Mouse (Mus musculus) spleen, adult 18-20 months (tissue): Measurements from ENCODE around the gene Hdac4.
A peak's percentile ranks its signal among the peaks of the same experiment; 100 is the strongest.

Experiments
- DNase-seq, 2 experiments: peaks; one replicate each; pipeline ENCODE4 v3.0.0; 2022; ENCODE audit warnings: mixed read lengths in 2 of 2

The Hdac4 gene

DNA sequence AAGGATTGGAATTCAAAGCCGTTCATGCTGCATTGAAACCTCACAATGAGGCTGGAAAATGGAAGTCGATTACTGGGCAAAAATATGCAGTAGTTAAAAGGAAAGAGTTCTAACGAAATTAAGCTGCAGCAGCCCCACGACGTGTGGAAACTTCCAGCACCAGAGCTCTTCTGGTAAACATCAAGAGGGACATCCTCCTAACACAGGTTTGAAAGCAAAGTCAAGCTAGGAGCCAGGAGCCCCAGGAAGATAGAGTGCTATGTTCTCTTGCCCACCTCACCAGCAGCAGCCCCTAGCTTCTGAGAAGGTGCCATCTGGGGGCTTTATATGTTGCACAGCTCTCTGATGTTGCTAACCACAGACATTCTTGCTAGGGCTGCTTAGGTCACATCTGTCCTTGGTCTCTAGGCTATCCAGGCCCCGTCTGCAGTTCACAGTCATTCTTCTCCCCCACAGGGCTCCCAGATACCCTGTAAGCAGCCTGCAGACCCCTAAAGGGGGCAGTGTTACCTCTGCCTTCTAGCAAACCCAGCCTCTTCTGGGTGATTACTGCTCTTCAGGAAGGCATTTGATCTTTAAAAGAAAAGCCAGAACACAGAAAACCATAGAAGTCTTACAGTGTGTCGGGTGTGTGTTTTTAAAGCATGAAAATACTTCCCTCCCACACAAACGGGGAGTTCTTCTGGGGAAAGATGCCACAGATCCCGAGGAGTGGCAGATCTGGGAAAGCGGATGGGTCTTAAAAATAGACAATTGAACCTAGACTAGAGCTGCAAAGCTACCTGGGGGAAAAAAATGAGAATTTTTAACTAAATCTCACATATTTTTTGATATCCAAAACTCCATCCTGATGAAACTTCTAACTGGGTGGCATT is 17.2 kb downstream of the Hdac4 start:
- DNase-seq: no peak

DNA sequence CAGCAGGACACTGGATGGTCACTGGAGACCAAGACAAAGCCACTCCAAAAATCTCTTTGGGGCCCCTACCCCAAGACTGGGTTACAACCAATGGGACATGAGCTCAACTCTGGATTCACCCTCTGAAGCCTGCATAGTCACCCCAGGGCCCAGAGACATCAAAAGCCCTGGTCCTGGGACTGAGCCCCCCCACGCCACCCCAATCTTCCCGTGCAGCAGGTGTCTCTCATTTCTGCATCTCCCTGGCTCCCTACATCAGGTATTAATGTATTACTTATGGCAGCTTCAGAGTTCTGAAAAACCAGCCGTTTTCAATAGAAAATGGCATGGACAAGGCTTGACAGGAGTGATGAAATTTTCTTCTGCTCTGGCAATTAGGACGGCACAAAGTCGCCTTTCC is 17.9 kb downstream of the Hdac4 start:
- DNase-seq: no peak

DNA sequence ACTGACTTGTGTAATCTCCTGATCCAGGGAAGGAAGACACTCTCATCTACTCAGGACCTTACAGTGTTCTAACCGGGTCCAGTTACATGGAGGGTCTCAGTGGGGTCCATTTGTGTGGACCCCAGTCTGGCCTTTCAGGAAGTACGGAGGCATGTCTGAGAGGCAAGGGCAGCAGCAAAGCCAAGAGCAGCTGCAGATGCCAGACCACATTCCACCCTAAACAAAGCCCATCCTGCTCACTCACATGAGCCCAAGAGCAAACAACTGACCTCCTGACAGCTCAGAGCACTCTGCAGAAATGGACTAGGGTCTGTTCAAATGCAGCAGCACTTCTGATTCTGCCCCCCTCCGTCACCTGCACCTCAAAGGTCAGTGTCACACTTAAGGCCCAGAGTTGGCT is 18.3 kb downstream of the Hdac4 start:
- no peak for DNase-seq

DNA sequence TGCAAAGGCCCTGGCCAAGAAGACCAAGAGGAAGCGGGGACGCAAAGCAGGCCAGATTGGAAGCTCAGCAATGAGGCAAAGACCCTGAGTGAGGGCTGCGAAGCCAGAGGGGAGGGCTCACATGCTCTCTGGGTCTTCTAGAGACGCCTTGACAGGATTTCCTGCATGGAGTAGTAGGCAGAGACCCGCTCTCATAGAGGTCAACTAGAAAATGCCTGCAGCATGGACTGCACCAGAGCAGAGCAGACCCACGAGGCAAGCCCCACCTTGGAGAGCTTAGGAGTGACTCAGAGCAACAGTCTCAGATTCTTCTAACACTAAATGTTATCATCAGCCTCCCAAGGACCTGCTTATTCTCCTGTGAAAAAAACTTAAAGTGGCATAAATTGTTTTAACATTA is 20.2 kb downstream of the Hdac4 start:
- DNase-seq: no peak

DNA sequence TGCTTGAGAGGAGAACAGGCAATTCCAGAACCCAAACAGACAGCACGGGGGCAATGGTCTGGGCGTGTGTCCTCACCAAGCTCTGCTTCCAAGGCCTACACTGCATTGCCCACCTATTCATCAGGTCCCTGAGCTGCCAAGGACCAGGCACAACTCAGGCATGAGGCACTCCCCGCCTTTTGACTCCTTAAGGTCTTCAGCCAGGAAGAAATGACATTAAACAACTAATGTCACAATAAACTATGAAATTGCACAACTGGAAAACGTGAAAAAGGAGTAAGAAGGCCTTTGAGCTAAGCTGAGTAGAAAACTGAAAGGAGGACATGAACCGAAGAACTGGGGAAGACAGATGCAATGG is 20.6 kb downstream of the Hdac4 start:
- no peak for DNase-seq

DNA sequence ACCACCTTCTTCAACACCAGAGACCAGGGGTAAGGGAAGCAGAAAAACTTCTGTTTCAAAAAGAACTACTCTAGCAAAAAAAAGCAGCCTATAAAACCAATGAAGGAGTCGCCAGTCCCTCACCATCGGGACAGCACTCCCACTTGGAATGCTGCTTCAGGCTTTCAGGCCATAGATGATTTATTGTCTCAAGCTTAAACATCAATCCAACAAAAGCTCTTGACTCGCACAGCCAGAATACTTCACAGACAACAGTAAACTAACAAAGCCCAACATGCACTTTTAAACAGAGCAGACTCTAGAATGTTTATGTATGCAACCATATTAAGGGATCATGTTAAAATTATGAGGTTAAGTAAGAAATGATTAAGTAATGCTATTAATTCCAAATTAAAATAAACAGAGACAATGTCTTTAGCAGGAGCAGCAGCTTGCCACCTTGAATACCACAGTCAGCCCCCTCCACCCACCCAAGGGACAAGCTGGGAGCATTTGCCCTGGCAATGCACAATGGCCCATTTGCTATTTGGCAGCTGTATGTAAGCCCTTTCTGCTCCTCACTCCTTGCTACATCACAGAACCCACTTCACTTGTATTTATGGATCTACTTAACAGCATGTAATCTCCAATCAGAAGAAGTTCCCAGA is 21.1 kb downstream of the Hdac4 start:
- no peak for DNase-seq

DNA sequence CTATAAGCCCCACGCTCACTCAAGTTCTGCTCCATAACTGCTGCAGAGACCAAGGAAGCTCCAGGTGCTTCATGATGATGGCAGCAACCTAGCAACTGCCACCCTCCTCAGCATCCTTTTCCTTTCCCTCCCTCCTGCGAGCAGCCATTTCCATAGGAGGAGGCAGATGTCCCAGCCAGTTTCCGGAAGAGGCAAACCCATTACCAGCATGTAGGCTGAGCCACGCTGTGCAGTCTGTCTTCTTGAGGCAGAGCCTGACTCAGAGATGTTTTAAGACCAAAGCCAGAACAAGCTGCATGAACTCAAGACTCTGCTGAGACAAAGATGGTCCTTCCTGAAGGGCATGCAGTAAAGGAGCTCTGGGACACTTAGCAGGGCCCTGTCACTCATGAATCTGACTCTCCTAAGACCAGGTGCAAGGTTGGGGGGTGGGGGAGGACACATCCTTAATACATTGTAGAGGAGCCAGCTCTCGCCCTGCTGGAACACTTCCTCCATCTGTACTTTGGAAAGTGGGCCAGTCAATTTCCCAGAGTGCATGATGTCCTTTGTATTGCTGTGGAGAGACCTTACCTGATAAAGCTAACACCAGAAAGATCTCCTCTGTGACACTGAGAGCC is 24.8 kb downstream of the Hdac4 start:
- DNase-seq: no peak

DNA sequence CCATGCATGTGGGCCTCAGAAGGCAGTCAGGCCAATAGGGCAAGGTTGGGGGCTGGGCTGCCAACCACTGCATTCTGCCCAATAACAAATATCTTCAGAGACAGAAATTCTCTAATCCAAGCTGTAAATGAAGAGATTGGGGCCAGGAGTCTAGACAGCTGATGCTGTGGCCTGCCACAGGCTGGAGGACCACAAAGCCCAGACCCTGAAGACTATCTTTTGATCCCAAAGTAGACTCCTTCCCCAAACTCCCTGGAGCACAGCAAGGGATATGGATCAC is 25.8 kb downstream of the Hdac4 start:
- no peak for DNase-seq

DNA sequence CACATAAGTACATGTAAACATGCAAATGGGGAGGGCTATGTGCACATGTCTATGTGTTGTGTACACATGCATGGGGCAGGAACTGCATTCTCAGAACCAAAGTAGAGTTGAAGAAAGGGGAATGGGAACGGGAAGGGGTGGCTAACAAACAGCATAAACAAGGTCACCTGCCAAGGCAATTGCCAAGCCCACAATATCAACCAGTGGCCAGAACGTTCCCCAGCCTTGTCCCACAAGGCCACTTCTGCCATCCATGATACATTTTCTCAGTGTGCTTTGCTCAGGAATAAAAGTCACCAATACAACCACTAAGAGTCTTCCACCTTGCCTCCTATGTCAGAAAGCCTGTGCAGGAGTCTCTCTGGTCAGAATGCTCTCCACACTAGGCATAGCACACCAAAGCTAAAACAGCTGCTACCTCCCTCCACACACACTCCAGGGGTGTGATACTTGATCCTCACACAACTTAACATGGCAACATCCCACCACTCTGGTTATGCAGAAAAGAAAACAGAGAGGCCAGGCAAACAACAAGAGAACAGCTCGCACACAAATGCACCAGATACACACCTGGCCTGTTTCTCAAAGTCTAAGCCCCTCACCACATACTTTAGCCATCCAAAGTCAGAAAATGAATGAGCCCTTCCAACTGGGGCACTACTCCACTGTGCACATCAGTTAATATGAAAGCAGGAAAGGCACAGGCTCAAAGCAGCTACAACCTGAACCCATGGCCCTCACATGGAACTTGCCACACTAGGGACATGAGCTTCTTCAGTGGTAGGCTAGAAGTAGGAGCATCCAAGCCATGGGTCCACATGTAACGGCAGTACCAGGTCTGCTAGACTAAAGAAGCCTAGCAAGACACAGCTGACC is 26.4 kb downstream of the Hdac4 start:
- DNase-seq: no peak

DNA sequence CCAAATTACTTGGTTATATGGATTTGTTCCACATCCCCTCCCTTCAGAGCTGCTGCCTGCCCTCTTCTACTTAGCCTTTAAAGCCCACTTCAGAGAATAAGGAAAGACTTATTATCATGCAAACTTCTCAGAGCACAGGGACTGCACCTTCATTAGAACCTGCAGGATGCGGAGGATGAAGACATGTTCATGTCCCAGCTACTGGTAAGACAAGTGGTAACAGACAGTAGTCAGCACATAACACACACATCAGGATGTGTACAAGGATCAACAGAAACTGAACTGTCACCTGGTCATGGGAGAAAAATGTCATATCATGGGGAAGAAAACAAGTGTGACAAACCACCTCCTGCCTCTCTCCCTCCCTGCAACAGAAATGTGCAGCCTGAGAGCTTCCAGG is 31.6 kb downstream of the Hdac4 start:
- no peak for DNase-seq

DNA sequence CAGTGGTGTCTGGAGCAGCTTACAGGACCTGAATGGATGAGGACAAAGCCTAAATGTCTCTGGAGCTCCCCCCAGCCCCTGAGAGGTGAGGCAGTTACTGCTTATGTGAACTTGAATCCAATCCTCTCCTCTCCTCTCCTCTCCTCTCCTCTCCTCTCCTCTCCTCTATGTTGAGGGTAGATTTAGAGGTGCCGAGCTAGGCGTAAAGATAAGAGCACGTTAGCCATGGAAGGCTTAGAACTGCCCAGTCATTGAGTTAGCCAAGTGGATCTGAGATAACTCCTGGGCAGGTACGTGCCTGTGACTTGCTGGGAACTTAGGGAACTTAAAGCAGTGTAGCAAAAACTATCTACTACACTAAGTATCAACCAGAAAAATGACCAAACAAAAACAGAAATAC is 35.7 kb downstream of the Hdac4 start:
- DNase-seq: no peak

DNA sequence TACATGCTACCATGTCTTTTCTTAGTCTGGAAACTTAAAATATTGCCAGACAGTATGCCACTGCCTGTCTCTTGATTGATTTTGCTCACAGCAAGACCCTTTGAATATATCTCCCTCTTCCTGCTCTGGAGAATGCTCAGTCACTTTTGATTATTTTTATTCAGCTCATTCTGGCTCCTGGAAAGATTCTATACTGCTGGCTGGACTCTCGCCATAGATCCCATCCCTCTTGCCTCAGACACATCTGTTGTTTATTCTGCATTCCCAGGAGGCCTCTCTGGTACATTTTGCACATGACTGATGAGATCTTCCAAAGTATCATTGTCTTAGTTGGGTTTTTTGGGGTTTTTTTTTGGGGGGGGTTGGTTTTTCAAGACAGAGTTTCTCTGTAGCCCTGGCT is 45.3 kb downstream of the Hdac4 start:
- no peak for DNase-seq

DNA sequence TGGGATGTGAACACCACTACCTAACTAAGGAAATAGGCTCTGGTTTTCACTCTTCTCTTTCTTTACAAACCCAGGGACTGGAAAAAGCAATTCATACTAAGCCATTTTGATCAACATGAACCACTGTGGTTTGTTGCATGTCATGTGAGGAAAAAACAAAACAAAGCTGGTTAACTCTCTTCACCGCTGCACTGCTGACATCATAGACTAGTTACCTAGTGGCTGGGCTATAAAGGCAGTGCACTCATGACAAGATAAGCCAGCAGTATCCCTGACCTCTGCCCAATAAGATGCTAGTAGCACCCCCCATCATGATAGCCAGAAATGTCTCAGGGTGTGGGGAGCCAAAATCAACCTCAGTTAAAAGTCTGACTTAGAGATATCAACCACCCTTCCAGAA is 47.0 kb downstream of the Hdac4 start:
- DNase-seq: no peak

DNA sequence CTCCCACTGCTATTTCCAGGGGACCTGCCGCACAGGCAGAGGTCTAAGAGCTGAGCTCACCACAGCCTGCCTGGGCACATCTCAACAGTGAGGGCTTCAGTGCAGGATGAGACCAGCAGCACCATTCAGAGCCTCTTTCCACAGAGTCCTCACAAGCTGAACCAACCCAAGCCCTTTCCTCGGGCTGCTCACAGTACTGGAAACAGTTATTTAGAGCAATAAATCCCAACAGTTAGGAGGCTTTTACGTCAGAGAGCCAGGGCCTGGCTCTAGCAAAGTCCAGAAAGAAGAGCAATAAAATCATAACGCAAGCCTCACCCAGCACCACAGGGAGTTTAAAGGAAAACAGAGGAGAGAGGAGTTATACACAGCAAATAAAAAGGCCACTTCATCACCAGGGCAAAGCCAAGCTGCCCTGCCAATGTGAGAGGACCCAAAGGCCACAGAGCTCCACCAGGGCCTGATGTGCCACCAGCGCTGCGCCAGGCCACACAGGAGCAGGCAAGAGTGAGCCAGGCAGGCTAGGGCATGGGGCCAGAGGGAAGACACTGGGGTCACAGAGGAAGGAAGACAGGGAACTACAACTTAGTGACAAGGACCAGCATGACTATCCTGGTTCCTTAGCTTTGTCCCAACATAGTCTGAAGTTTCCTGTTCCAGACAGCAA is 50.5 kb downstream of the Hdac4 start:
- DNase-seq: no peak

DNA sequence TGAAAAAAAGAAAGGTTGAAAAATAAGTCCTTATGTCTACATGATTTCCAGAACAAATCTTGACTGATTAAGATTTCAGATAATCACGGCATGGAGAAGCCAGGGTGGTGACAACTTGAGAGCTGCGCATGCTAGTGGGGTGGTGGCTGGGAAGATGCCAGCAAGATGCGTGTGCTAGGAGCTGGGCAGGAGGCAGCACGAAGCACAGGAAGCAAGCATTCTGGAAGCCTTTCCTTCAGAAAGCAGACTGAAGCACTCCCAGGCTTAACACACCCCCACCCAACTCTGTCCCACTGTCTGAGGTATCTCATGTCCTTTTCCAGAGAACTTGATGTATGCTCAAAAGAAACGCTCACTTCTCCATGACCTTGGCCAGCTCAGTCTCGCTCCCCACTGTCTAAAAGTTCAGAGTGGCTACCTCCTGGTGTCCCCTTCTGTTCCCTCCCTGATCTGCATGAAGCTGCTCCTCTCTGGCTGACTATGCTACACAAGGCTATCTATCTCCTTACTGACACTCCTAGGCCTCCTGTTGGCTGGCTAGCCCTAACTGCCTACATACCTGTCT is 52.1 kb downstream of the Hdac4 start:
- no peak for DNase-seq

DNA sequence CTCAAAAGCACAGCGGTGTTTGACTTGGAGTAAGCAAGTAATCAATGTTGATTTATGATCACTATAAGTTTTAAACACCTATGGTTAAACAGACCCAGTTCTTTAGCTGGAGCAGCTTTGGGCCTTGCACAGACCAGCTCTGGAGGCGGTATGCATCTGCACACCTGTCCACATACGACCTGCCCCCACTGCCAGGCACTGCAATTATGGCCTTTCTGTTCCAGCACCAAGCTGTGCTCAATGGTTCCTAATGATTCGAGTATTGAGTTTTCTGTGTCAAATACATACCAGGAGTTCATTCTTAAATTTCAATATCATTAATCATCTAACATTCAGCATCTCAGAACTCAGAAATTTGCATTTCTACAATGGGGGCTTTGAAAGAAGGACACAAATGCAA is 52.7 kb downstream of the Hdac4 start:
- DNase-seq: no peak

DNA sequence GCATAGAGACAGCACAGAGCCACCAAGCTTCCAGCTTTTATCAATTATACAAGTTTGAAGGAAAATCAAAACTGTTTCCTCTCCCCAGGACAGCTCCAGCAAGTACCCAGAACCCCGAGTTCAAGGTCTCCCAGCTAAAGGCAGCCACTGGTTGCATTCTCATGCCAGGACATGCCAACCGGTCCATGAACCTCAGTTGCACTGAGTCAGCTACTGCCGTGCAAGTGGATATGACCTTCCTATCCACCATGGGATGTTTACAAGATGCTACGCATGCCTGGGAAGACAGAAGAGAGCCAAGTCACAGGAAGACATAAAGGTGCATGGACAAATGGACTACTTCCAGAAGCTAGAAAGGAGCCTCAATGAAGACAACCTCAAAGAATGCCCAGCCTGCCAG is 56.5 kb downstream of the Hdac4 start:
- no peak for DNase-seq

DNA sequence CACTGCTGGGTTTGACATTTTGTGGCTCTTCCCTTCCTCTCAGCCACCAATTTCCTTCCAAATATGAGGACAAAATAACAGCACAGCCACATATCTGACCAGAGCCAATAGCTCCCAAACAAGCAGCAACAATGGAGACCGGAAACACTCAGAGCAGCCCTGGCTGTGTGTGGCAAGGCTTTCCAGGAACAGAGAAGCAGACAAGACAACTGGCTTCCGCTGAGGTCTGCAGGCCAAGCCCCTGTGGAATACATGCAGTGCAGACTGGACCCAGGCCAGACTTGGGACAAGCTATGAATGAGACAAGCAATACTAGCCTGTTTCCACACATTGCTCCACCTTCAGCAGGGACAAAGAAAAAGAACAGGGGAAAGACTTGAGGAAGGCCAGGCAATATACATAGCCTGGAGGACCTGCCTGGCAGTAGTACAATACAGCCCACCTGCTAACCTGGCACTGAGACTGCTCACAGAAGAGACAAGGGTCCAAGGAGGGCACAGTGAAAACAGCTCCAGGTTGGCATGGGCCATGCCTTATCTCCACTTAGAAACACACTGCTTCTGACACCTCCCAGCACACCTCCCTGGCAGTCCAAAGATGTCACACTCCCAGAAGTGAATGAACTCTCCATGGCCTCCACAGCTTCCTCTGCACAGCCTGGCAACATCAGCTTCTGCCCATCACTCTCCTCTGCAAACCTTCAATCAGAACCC is 58.2 kb downstream of the Hdac4 start:
- no peak for DNase-seq

DNA sequence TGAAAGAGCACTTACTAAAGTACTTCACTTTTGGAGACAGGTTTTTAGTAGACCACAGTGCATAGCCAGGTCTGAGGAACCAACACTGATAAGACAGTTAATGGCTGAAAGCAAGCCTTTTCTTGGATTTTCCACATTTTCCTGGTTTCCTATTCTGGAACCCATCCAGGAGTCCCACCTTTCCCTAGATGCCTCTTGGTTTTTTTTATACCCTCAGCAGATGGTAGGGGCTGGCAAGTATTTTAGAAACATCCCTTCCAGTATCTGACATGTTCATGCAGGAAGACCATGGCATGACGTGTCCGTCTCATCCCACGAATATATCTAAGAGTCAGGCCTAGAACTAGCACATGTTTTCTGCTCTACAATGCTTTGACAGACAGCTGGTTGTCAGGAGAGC is 59.1 kb downstream of the Hdac4 start:
- DNase-seq: no peak

DNA sequence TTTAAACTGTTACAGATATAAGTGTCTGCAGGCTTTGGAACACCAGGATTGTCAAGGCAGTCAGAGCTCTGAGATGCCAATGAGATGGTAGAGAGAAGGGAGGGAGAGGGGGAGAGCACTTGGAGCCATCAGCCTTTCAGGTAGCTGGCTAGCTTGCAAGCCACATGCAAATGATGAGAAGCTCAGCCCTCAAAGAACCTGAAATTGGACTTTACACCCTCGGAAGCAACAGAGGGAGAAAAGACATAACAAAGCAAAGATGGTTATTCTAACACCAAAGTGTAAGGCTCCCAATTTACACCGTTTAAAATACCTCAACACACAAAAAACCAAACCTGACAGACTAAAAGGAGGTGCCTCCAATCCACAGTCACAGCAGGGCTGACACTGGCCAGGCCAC is 63.3 kb downstream of the Hdac4 start:
- DNase-seq: no peak

DNA sequence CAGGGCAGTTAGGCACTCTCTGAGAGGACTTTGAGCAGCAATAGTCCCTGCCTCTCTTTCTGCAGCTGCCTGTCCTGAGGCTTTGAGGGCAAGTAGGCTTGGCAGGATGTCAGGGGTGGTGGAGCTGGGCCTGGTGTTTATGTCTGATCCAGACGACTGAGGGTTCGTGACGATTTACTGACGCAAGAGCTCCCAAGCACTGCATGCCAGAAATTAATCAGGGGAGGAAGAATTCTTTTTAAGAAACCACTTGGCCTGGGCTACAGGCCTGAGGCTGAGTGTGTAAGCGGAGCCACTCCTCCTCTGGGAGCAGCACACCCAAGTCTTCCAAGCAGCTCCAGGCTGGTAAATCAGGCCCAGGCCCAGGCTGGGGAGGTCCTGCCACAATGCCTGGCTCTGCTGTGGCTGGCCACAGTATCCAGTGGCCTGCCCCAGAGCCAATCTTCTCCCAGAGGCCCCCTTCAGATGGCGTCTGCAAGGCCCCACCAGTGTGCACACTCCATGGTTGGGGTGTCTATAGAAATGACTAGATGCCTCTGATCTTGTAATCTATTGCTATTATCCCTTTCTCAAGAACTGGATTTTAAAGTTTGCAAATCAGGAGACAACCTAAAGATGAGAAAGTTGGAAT is 64.9 kb downstream of the Hdac4 start:
- peak in 1 of 2 experiments; percentile 13 for DNase-seq
